Mouse (Mus musculus): ENCODE data around the gene Lars2.

Gene Lars2

DNA sequence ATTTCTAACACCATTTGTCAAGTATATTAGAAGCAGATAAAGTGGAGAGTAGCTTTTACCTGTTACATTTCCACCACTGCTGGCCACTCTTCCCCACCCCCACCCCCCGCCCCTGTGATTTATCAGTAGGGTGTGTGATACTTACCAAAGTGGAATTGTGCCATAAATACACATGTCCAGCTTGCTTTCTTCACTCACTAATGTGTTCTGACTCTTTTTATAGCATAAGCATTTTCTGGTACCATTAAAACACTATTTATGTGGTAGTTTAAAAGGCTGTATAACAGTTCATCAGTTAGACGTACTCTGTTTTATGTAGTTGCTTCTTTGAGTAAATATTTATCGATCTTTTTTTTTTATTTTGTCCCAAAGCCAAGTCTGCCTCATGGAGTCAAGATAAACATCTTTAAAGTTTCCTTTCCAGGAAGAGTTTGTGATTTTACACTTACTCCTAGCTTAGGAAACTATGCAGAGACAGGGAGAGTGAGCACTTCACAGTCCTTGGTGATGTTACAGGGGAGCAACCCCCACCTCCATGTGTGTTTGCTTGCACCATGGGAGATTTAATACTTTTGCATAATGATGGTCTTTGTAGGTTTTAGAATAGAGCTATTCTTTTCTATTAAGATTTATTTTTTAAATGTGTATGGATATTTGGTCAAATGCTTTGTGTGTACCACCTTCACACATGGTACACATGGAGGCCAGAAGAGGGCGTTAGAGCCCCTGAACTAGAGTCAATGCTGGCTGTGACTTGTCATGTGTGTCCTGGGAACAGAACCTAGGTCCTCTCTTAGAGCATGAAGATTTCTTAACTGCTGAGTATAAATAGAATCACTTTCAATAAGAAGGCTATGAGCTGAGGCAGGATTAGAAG, 139.8 kb downstream of the Lars2 start:
- in situ Hi-C loops (cut with MboI) = no loop called here

DNA sequence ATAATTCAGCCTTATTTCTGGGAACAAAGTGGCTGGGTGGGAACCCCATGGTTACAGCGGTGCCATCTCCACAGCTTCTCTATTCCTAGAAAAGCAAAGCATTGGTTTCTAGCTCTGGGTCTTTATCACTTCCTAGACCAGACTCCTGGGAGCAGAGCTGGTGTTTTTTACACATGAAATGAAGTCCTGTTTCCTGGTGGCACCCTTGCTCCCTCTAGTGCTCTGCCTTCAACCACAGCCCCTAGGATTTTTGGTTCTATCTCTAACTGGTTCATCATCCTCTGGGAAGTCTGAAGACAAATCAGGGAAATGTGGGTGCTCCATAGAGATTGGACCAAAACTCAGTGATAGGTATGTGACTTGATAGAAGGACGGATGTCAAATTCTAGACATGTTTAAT, 140.7 kb downstream of the Lars2 start:
- in situ Hi-C loops (cut with MboI) = no loop called here

- in situ Hi-C loops (cut with MboI) = no loop called here
These were observed 142.3 kb downstream of the Lars2 start for GRCm38 (mm10) chr9:123508986-123509385.

GRCm38 (mm10) chr9:123509638-123510604, 143.2 kb downstream of the Lars2 start:
- in situ Hi-C loops (cut with MboI) = no loop called here

GRCm38 (mm10) chr9:123510926-123511325, 144.2 kb downstream of the Lars2 start:
- in situ Hi-C loops (cut with MboI) = no loop called here
